Mouse (Mus musculus) ES-E14 (cell line): ENCODE measurements at regions not wholly inside any gene's neighbourhood (a gene's known extent, or its start where the extent isn't known, plus 50 kb on each side); places are given as distances from the start of the nearest gene placed in this dataset.

Experiments
- DNase-seq: peaks from one replicate; pipeline ENCODE4 v3.0.0-alpha.2; 2013; ENCODE audit warnings: low read depth, low spot score
- H3K27ac ChIP-seq: 2 replicates; pipeline ENCODE4 v1.5.1; 2012; ENCODE audit warnings: low read depth, mild to moderate bottlenecking, low read length, moderate library complexity, mixed read lengths; ENCODE audit not compliant: poor library complexity, insufficient read depth, severe bottlenecking
- H3K36me3 ChIP-seq: 2 replicates; pipeline ENCODE4 v1.6.1; 2012; ENCODE audit warnings: mild to moderate bottlenecking, low read length, moderate library complexity, mixed read lengths; ENCODE audit not compliant: control insufficient read depth, poor library complexity, insufficient read depth, severe bottlenecking
- H3K4me1 ChIP-seq, 2 experiments: fragments of 150-350 bp in 1 of 2; sonication (generic) in 1 of 2; 2 replicates each; pipeline ENCODE4 v1.6.1; 2012; ENCODE audit warnings: low read length in 2 of 2, mild to moderate bottlenecking in 1 of 2, mixed read lengths in 1 of 2; ENCODE audit not compliant: control insufficient read depth in 2 of 2, insufficient read depth in 2 of 2, poor library complexity in 1 of 2
- H3K4me3 ChIP-seq, 2 experiments: fragments of 150-350 bp in 1 of 2; sonication (generic) in 1 of 2; 2 replicates each; pipeline ENCODE4 v1.5.1; 2012; ENCODE audit warnings: low read length in 2 of 2, low read depth in 1 of 2, mild to moderate bottlenecking in 1 of 2, mixed read lengths in 1 of 2; ENCODE audit not compliant: insufficient read depth in 1 of 2, poor library complexity in 1 of 2, severe bottlenecking in 1 of 2
- H3K9ac ChIP-seq: 2 replicates; pipeline ENCODE4 v1.6.1; 2012; ENCODE audit warnings: low read depth, mild to moderate bottlenecking, low read length, mixed read lengths; ENCODE audit not compliant: poor library complexity, insufficient read depth, severe bottlenecking
- H3K9me3 ChIP-seq: fragments of 150-350 bp; sonication (generic); 2 replicates; pipeline ENCODE4 v1.6.1; 2012; ENCODE audit warnings: low read depth, mild to moderate bottlenecking, low read length; ENCODE audit not compliant: control insufficient read depth, insufficient read depth
- CHD2 ChIP-seq: IDR thresholded peaks from 2 replicates; pipeline ENCODE4 v1.6.1; 2014; ENCODE audit warnings: mild to moderate bottlenecking, low read depth, low read length, inconsistent platforms
- HCFC1 ChIP-seq: IDR thresholded peaks from 2 replicates; pipeline ENCODE4 v1.6.1; 2012; ENCODE audit warnings: low read length, inconsistent platforms, borderline replicate concordance; ENCODE audit not compliant: insufficient read depth
- MAFK ChIP-seq: IDR thresholded peaks from 2 replicates; pipeline ENCODE4 v1.6.1; 2014; ENCODE audit warnings: mild to moderate bottlenecking, low read depth, low read length, inconsistent platforms; ENCODE audit not compliant: insufficient read depth
- ZC3H11A ChIP-seq: IDR thresholded peaks from 2 replicates; pipeline ENCODE4 v1.6.1; 2012; ENCODE audit warnings: low read depth, mild to moderate bottlenecking, inconsistent platforms, low read length, borderline replicate concordance
- ZNF384 ChIP-seq: IDR thresholded peaks from 2 replicates; pipeline ENCODE4 v1.6.1; 2012; ENCODE audit warnings: low read depth, low read length, inconsistent platforms
- in situ Hi-C, 2 experiments: fragments of 600-800 bp; cut with MboI; formaldehyde crosslinking; loops; one replicate each; pipeline ENCODE4 v1.15.1; 2025; ENCODE audit warnings: low sequenced_read_pairs in 2 of 2, inconsistent platforms in 1 of 2; ENCODE audit not compliant: unreplicated experiment in 2 of 2

GRCm38 (mm10) chr15:11774717-11775116 is 132.4 kb downstream of the Npr3 start:
- Histone ChIP-seq H3K4me1 (no peaks in the 10 kb centered on the region), H3K27ac (no peak overlapping the region), H3K36me3 (no peaks in the 10 kb centered on the region), H3K9ac (no peak overlapping the region), H3K4me3 (no peak overlapping the region), H3K9me3 (no peaks in the 10 kb centered on the region)
- in situ Hi-C loops, result no loop called here
- no peak for DNase-seq
- no peak for TF ChIP-seq ZNF384
- TF ChIP-seq ZC3H11A, result no peak
- no peak for TF ChIP-seq CHD2
- no peak for TF ChIP-seq HCFC1
- TF ChIP-seq MAFK, result no peak

- in situ Hi-C loops, result no loop called here
- DNase-seq, result no peak
- Histone ChIP-seq H3K9ac (no peak overlapping the region), H3K36me3 (no peaks in the 10 kb centered on the region), H3K4me1 (no peaks in the 10 kb centered on the region), H3K27ac (no peak overlapping the region), H3K4me3 (no peak overlapping the region), H3K9me3 (no peaks in the 10 kb centered on the region)
- TF ChIP-seq ZC3H11A, result no peak
- TF ChIP-seq ZNF384, result no peak
- TF ChIP-seq CHD2, result no peak
- no peak for TF ChIP-seq HCFC1
- no peak for TF ChIP-seq MAFK
Measured at GRCm38 (mm10) chr15:11770596-11770995, 136.5 kb downstream of the Npr3 start.

GRCm38 (mm10) chr15:11757963-11758362 is 149.1 kb downstream of the Npr3 start:
- H3K4me3 ChIP-seq, result no peak overlapping the region
- in situ Hi-C loops, result loop anchor here in 1 of 2 experiments (10.0 kb wide), 1 partner anchor 207 kb away; no protein-coding TSS in a partner anchor
- no peak overlapping the region for H3K27ac ChIP-seq

GRCm38 (mm10) chr15:11756786-11757185 is 150.3 kb downstream of the Npr3 start:
- Histone ChIP-seq H3K4me1 (no peaks in the 10 kb centered on the region), H3K27ac (no peak overlapping the region), H3K9me3 (no peaks in the 10 kb centered on the region), H3K36me3 (no peaks in the 10 kb centered on the region), H3K4me3 (no peak overlapping the region), H3K9ac (no peak overlapping the region)
- DNase-seq, result no peak
- no peak for TF ChIP-seq CHD2
- in situ Hi-C loops, result loop anchor here in 1 of 2 experiments (10.0 kb wide), 1 partner anchor 208 kb away; no protein-coding TSS in a partner anchor

More at GRCm38 (mm10) chr15:11757963-11758362, 149.1 kb downstream of the Npr3 start:
- H3K9ac ChIP-seq, result no peak overlapping the region
- H3K9me3 ChIP-seq, result no peaks in the 10 kb centered on the region
- H3K36me3 ChIP-seq, result no peaks in the 10 kb centered on the region
- TF ChIP-seq ZC3H11A (no peak), MAFK (no peak), CHD2 (no peak), HCFC1 (no peak), ZNF384 (no peak)
- DNase-seq, result no peak
- no peaks in the 10 kb centered on the region for H3K4me1 ChIP-seq

GRCm38 (mm10) chr15:11753216-11753615 is 153.9 kb downstream of the Npr3 start:
- Histone ChIP-seq H3K4me3 (no peak overlapping the region), H3K27ac (no peak overlapping the region), H3K9me3 (no peaks in the 10 kb centered on the region), H3K9ac (no peak overlapping the region), H3K36me3 (no peaks in the 10 kb centered on the region), H3K4me1 (no peaks in the 10 kb centered on the region)
- DNase-seq, result peak; percentile 19
- TF ChIP-seq ZC3H11A (peak; percentile 86; the same call in 1 of the 2 replicates), ZNF384 (no peak)
- in situ Hi-C loops, result loop anchor here in 1 of 2 experiments (10.0 kb wide), 1 partner anchor 212 kb away; no protein-coding TSS in a partner anchor
